Mouse (Mus musculus) liver, embryonic 11.5 days (tissue): ENCODE data around the gene Fbln5. TPM values are rescaled to one million over a fixed set of nuclear protein-coding genes. Genes with fewer than 3 reads are reported as not detected.

Experiments
- ATAC-seq: fragments of 200-750 bp; cut with Nextera tagmentation; replicated peaks from 2 replicates; pipeline ENCODE4 v1.8.0; 2017; ENCODE audit warnings: moderate number of reproducible peaks, mild to moderate bottlenecking, moderate TSS enrichment, moderate library complexity; ENCODE audit not compliant: low FRiP score
- DNase-seq: peaks from one replicate; pipeline ENCODE4 v3.0.0-alpha.2; 2017; ENCODE audit warnings: low spot score
- H3K27ac ChIP-seq: fragments of 300-500 bp; sonication (generic); 2 replicates; pipeline ENCODE4 v1.5.1; 2014; ENCODE audit warnings: mild to moderate bottlenecking, low read depth, low read length, control low read depth
- H3K27me3 ChIP-seq: fragments of 300-500 bp; sonication (generic); replicated peaks from 2 replicates; pipeline ENCODE4 v1.6.1; 2014; ENCODE audit warnings: low read length, mixed read lengths; ENCODE audit not compliant: control insufficient read depth, insufficient read depth
- H3K36me3 ChIP-seq: fragments of 300-500 bp; sonication (generic); 2 replicates; pipeline ENCODE4 v1.6.1; 2014; ENCODE audit warnings: mild to moderate bottlenecking, low read length, moderate library complexity, mixed read lengths; ENCODE audit not compliant: control insufficient read depth, insufficient read depth
- H3K4me1 ChIP-seq: fragments of 300-500 bp; sonication (generic); replicated peaks from 2 replicates; pipeline ENCODE4 v1.6.1; 2014; ENCODE audit warnings: low read length, mixed read lengths; ENCODE audit not compliant: control insufficient read depth, insufficient read depth
- H3K4me2 ChIP-seq: fragments of 300-500 bp; sonication (generic); 2 replicates; pipeline ENCODE4 v1.6.1; 2014; ENCODE audit warnings: mild to moderate bottlenecking, control low read depth, moderate library complexity
- H3K4me3 ChIP-seq: fragments of 300-500 bp; sonication (generic); 2 replicates; pipeline ENCODE4 v1.5.1; 2014; ENCODE audit warnings: low read depth, low read length, control low read depth
- H3K9ac ChIP-seq: fragments of 300-500 bp; sonication (generic); 2 replicates; pipeline ENCODE4 v1.6.1; 2014; ENCODE audit warnings: low read depth, low read length, control low read depth
- H3K9me3 ChIP-seq: fragments of 300-500 bp; sonication (generic); 2 replicates; pipeline ENCODE4 v1.6.1; 2016; ENCODE audit warnings: low read length, inconsistent platforms, mixed read lengths; ENCODE audit not compliant: control insufficient read depth
- WGBS: fragments of 180-500 bp; shearing (Covaris S2); extraction: QIAGEN DNeasy Blood & Tissue Kit; methylation state at CpG from one replicate; pipeline ENCODE4 v1.1.7; 2014; 5-methylcytosine and 5-hydroxymethylcytosine counted together
- polyA plus RNA-seq: library from polyadenylated mRNA; unstranded; fragments of >200 nt; fragmentation: Nextera tagmentation; extraction: Ambion mirVana; gene quantifications from 2 replicates; pipeline ENCODE4 v1.2.1, GENCODE M21; 2014

Gene Fbln5
- polyA plus RNA-seq = 4.3 and 4.4 TPM in 2 replicates

DNA sequence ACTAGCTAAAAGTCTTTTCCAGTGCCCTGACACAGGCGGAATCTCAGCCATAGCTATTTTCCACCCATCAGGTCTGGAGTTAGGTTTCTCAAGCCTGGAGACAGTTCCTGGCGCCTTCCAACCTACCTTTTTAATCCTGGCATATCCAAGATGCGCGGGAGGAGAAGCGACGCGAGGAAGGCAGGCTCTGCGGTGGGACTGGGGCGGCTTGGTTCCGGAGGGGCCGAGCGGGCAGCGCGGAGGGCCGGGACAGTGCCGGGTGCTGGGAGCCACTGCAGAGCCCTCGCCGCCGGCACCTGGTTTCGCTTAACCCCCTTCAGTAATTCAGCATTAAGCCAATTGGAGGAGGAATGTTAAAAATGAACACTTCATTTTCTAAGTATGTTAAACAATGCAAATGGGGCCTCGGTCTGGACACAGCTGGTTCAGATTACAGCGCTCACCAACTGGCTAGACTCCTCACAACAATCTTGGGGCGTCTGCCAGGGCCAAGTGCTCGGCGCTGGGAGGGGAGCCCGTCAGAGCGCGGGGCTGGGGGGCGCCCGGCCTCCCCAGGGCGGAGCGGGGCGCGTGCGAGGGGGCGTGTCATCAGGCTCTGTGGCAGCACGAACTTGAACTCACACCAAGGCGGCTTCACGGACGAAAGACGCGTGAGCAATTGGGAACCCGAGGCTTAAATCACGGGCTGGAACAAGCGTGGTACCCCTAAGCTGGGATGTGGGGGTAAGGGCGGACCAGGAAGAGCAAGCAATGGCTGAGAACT is at the start of gene Fbln5:
Gene Fbln5, minus strand, starts transcription at position 448 of the 763 bp plus-strand sequence.
- Histone ChIP-seq H3K9ac (no peak within 1 kb of the TSS), H3K27me3 (peaks cover 30% of the 10 kb centered on the region), H3K27ac (no peak within 1 kb of the TSS), H3K36me3 (no peaks in the 10 kb centered on the region), H3K4me2 (peak within 1 kb of the TSS; percentile 68), H3K4me3 (peak within 1 kb of the TSS; percentile 38), H3K9me3 (no peaks in the 10 kb centered on the region), H3K4me1 (0 out of 2 replicates have a peak, but pooled peaks cover 3% of the 10 kb centered on the region)
- DNase-seq (peak; percentile 48), ATAC-seq (no peak)
- WGBS = 1% methylated on average over 46 of the region's 46 CpGs

DNA sequence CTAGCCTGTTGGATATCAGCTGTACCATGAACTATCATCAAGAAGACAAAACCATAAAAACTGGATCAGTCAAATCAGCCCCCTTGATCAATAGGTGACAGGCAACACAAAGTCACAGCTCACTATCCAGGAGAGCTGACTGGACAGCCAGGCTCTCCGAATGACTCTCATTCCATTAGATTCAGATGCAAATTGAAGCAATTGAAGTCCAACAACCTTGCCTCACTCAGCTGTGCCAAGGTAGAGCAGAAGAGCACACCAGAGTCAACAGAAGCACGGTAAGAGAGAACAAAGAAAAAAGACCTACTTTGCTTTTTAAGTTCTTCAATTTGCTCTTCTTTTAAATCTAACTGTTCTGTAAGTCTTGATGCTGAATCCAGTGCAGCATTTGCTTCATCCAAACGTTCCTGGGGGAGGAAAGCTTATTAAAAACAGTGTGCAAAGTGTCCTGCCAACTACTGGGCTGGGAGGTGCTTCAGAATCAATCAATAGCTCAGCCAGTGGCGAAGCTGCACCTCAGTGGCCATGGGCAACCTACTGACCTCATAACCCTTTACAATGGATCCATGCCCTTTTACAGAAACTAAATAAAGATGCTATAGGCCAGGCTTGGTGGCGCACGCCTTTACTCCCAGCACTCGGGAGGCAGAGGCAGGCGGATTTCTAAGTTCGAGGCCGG is 43.6 kb upstream of the Fbln5 start:
- no peak overlapping the region for H3K4me3 ChIP-seq
- H3K9ac ChIP-seq = no peak overlapping the region
- H3K9me3 ChIP-seq = no peaks in the 10 kb centered on the region
- 86% methylated on average over 10 of the region's 10 CpGs for WGBS
- peaks cover 11% of the 10 kb centered on the region for H3K36me3 ChIP-seq
- H3K4me2 ChIP-seq = no peak overlapping the region
- no peak overlapping the region for H3K27ac ChIP-seq
- DNase-seq (no peak), ATAC-seq (no peak)
- no peaks in the 10 kb centered on the region for H3K27me3 ChIP-seq
- no peaks in the 10 kb centered on the region for H3K4me1 ChIP-seq

DNA sequence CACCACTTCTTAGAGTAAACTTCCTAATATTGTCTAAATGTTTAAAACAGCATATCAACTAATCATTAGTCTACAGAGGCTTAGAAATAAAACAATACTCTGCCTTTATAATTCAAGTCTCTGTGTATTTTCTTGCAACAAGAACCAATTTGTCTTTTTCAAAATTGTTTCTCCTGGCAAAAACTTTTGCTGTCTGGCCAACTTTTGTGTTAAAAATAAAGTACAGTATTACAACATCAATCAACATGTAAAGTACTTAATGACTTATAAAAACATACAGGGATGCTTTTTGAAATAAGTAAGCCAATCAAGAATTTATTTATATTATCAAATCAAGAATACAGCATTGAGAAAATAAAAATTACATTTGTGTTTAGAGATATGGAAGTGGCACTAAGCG is 41.4 kb upstream of the Fbln5 start:
- ATAC-seq (no peak), DNase-seq (no peak)
- no peak overlapping the region for H3K4me2 ChIP-seq
- no peak overlapping the region for H3K4me3 ChIP-seq
- no peaks in the 10 kb centered on the region for H3K9me3 ChIP-seq
- no peak overlapping the region for H3K27ac ChIP-seq
- no peaks in the 10 kb centered on the region for H3K27me3 ChIP-seq
- H3K36me3 ChIP-seq = peaks cover 11% of the 10 kb centered on the region
- no peak overlapping the region for H3K9ac ChIP-seq
- H3K4me1 ChIP-seq = no peaks in the 10 kb centered on the region
- WGBS = 92% methylated on average over 1 of the region's 1 CpGs

DNA sequence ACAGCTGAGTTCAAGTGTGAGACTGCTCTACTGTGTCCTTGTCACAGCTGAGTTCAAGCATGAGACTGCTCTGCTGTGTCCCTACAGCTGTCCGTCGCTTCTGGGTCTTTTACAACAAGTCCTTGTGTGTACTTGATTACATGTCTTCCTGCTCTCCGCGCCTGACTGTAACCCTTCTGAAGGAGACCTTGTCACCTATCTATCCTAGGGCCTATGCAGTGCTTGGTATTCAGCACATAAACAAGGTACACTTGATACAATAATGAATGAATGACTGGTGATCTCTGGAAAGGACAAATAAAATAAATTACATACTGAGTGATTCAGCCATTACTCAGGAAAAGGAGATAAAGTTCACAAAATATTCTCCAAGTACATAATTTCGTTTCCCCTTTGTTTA is 39.2 kb upstream of the Fbln5 start:
- Histone ChIP-seq H3K9ac (no peak overlapping the region), H3K9me3 (no peaks in the 10 kb centered on the region), H3K4me3 (no peak overlapping the region), H3K4me1 (no peaks in the 10 kb centered on the region), H3K4me2 (no peak overlapping the region), H3K27ac (no peak overlapping the region), H3K36me3 (peaks cover 11% of the 10 kb centered on the region), H3K27me3 (no peaks in the 10 kb centered on the region)
- 92% methylated on average over 5 of the region's 5 CpGs for WGBS
- DNase-seq (no peak), ATAC-seq (no peak)

DNA sequence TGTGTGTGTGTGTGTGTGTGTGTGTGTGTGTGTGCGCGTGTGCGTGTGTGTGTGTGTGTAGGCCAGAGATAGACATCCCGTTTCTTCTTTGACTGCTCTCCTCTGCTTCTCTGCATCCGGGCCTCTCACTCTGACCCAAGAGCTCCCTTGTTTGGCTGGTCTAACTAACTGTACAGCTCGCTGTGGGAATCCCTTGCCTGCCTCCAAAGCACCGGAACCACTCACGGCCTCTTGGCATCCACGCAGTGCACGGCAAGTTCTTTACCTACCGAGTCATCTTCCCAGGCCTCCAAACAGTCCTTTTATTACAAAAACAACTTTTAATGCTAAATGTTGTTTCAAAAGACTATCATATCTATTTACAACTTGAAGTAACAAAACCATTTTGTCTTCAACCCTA is 35.5 kb upstream of the Fbln5 start:
- Histone ChIP-seq H3K4me2 (no peak overlapping the region), H3K9me3 (no peaks in the 10 kb centered on the region), H3K4me1 (no peaks in the 10 kb centered on the region; the same call in 1 of the 2 replicates), H3K9ac (no peak overlapping the region), H3K36me3 (no peaks in the 10 kb centered on the region), H3K27ac (no peak overlapping the region), H3K4me3 (no peak overlapping the region), H3K27me3 (no peaks in the 10 kb centered on the region)
- DNase-seq (no peak), ATAC-seq (no peak)
- 92% methylated on average over 11 of the region's 11 CpGs for WGBS

DNA sequence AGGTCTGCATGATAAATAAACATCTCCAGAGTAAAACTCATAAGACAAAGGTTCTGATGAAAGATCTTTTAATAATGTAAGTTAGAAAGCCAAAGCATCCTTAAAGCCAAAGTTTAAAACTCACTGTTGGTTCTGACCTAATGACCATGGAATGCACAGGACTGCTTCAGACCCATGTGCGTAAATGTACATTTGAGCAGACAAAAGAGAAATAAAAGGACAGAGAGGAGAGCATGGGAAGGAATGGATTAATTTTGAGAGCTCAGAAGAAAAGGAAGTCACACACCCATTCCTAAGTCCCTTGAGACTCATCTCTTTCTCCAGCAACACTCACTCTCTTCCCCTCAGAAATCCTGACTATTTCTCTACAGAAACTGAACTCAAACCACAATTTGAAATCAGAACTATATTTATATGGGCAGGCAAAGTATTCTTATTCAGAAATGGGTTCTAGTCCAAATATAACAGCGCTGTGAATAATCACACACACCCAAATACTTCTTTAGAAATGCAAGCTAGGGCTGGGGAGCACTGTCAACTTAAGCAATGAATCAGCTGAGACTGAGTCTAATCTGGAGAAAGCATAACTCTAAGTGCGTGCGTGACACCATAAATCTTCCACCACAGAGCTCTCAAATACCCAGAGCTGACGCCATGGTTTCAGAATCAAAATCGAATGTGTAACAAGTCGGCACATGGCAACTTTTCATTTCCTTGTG is 33.1 kb upstream of the Fbln5 start:
- WGBS = 71% methylated on average over 7 of the region's 7 CpGs
- no peak for ATAC-seq

DNA sequence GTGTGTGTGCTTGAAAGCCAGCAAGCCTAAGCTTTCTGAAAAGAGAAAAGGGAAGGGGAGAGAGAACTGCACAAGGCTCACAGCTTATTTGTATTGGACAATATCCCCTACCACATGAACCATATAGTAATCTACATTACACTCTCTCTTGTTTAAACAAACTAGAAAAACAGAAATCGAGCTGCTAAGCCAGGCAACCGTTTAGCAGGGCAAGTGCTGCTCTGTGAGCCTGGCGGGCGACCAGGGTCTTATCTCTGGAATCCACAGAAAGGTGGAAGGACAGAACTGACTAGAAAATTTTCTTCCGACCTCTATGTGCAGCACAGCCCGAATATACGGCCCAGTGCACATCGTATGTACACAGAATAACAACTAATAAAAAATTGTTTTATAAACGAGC is 32.5 kb upstream of the Fbln5 start:
- Histone ChIP-seq H3K27me3 (no peaks in the 10 kb centered on the region), H3K9me3 (no peaks in the 10 kb centered on the region), H3K36me3 (0 out of 2 replicates have a peak, but pooled peaks cover 3% of the 10 kb centered on the region), H3K27ac (no peak overlapping the region), H3K9ac (no peak overlapping the region), H3K4me1 (no peaks in the 10 kb centered on the region; the same call in 1 of the 2 replicates), H3K4me2 (no peak overlapping the region), H3K4me3 (no peak overlapping the region)
- 65% methylated on average over 9 of the region's 9 CpGs for WGBS
- DNase-seq (no peak), ATAC-seq (no peak; the same call in 1 of the 2 replicates)

More for the DNA sequence above, 33.1 kb upstream of the Fbln5 start:
- DNase-seq = no peak
- no peak overlapping the region for H3K4me2 ChIP-seq
- H3K4me1 ChIP-seq = no peaks in the 10 kb centered on the region; the same call in 1 of the 2 replicates
- no peaks in the 10 kb centered on the region for H3K27me3 ChIP-seq
- no peaks in the 10 kb centered on the region for H3K9me3 ChIP-seq
- H3K9ac ChIP-seq = no peak overlapping the region
- no peaks in the 10 kb centered on the region for H3K36me3 ChIP-seq
- H3K27ac ChIP-seq = no peak overlapping the region
- H3K4me3 ChIP-seq = no peak overlapping the region

DNA sequence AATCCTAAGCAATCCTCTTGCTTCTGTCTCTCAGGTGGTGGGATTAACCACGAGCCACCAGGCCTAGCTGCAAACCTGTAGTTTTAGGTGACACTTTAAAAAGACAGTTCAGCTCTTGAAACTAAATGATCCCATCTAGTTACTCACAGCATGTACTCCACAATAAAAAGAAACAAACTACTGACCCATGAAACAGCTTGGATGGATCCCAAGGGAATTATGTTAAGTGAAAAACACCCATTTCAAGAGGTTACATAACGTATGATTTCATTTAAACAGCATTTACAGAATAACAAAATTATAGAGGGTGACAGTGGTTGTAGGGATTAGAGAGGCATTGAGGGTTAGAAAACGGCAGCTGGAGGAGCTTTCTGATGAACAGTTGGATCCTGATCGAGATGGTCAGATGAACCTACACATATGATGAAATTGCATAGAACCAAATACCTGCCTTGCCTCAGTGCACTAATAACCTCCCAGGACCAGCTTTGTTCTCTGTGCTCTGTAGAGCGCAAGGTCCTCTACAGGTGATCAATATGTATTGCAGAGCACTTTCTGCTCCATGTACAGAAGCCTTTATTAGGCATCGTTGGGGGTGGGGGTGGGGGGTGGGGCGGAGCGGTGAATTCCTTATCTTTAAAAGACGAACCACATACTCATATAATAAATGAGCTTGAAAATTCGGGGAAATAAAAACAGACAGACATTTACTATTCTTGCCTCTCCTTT is 17.9 kb upstream of the Fbln5 start:
- Histone ChIP-seq H3K4me2 (no peak overlapping the region), H3K4me3 (no peak overlapping the region), H3K9ac (no peak overlapping the region), H3K4me1 (no peaks in the 10 kb centered on the region), H3K9me3 (no peaks in the 10 kb centered on the region), H3K27me3 (no peaks in the 10 kb centered on the region), H3K36me3 (peaks cover 2% of the 10 kb centered on the region; the same call in 1 of the 2 replicates), H3K27ac (no peak overlapping the region)
- no peak for ATAC-seq
- no peak for DNase-seq
- 88% methylated on average over 10 of the region's 10 CpGs for WGBS
